Mouse (Mus musculus): ENCODE results near the gene Upp2.

The Upp2 gene

GRCm38 (mm10) chr2:58615766-58616165 lies 48.7 kb downstream of the Upp2 start:
- no peak for DNase-seq (ENCODE audit: low spot score)

GRCm38 (mm10) chr2:58625186-58625585 lies 58.1 kb downstream of the Upp2 start:
- no peak for DNase-seq (ENCODE audit: low spot score)

DNA sequence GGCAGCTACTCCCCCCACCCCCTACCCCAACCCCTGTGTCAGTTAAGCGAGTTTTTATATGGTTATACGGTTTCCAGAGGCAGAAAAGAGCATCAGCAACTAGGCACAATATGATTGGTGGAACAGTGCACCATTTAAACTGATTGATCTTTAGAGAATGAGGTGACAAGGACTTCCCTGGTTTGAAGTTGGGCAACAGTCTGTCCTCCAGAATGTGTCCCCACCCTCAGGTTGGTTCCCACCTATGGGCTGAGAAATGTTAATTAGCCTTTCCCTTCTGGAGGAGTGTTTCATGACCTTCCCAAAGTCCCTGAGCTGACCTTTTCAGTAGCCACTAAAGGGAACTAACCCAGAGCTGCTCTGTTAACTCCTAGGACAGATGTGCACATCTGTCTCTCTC lies 58.6 kb downstream of the Upp2 start:
- no peak for DNase-seq (ENCODE audit: low spot score)

- DNase-seq (ENCODE audit: low spot score), result no peak
These were observed 59.2 kb downstream of the Upp2 start for GRCm38 (mm10) chr2:58626136-58626769.

GRCm38 (mm10) chr2:58627981-58628380 lies 60.9 kb downstream of the Upp2 start:
- DNase-seq (ENCODE audit: low spot score), result no peak

DNA sequence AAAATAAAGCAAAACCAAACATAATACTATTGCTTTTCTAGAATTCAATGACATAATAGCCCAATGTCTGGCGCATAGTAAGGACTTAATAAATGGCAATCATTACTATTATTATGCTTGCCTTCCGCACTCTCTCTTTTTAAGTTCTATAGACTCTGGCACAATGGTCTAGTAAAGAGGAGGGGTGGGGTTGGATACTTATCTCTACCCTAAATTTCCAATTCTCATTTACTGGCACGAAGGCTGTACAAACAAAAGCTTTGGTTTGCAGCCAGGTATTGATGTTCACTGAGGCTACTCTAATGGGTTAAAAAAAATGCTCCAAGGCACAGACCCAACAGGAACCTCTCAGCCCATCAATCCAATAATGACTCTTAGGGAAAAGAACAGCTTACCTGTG lies 61.9 kb downstream of the Upp2 start:
- DNase-seq (ENCODE audit: low spot score), result no peak

- no peak for DNase-seq (ENCODE audit: low spot score)
These were observed 62.3 kb downstream of the Upp2 start for GRCm38 (mm10) chr2:58629440-58629839.

DNA sequence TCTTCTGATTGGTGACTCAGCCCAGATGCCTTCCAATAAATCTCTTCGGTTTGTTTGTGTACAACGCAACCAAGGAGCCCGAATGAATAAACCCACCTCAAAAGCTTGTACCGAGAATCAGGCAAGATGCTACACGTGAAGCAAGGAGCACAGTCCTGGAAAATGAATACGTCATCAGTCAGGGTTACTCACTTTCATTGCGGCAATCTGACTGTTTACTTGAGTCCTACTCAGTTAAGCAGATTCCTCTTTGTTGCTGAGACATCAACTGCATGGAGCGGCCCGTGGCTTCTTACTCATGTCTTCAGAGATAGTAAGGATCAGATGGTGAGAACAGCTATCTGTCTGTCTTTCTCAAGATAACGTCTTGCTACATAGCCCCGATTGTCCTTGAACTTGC lies 66.7 kb downstream of the Upp2 start:
- DNase-seq (ENCODE audit: low spot score), result no peak

GRCm38 (mm10) chr2:58641761-58642555 lies 74.9 kb downstream of the Upp2 start:
- no peak for DNase-seq (ENCODE audit: low spot score)

DNA sequence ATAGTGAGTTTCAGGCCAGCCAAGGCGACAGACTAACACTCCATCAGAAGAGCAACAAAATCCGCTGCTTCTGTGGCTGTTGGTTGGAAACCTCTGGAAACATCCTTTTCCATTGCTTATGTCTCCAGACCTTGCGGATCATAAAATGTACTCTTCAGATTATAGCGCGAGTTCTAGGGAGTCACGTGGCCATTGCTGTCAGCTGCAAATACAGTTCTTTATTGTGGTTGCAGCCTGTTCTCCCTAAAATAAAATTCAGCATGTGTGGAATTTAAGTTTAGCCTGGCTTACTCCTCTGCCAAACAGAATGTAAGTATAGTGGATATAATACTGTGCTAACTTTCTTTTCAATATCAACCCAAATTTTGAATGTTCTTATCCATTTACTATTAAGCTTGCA lies 78.6 kb downstream of the Upp2 start:
- DNase-seq (ENCODE audit: low spot score), result no peak

DNA sequence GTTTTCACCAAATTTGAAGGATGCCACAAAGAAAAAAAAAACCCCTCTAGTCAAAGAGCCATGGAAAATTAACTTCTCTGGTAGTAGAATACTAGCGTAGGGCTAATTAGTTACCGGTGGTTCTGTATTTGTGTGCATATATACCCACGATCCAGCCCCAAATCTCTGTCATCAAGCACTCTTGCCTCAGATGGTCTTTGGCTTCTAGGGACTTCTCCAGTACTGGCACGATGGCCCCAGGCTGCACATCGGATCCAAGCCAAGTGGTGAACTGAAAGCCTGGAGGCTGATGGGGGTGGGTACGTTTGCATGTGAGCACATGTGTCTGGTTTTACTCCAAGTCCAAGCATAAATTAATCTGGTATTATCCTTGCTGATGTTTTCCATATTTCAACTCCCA lies 88.1 kb downstream of the Upp2 start:
- no peak for DNase-seq (ENCODE audit: low spot score)

DNA sequence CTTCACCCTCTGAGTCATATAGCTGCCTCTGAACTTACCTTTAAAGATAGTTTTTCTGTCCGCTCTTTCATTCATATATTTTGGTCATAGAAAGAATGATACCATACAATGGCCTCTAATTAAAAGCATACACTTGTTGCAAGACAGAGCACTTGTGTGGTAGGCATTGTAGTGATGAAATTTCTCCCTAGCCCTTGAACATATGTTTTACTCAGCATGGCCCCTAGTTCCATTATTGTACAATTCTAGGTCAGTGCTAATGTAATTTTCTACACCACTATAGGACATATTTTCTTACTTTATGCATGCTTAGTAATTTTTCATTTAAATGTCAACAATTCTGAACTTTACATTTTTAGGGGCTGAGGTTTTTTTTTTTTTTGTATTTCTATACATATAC lies 89.9 kb downstream of the Upp2 start:
- no peak for DNase-seq (ENCODE audit: low spot score)

GRCm38 (mm10) chr2:58657855-58658254 lies 90.8 kb downstream of the Upp2 start:
- no peak for DNase-seq (ENCODE audit: low spot score)

DNA sequence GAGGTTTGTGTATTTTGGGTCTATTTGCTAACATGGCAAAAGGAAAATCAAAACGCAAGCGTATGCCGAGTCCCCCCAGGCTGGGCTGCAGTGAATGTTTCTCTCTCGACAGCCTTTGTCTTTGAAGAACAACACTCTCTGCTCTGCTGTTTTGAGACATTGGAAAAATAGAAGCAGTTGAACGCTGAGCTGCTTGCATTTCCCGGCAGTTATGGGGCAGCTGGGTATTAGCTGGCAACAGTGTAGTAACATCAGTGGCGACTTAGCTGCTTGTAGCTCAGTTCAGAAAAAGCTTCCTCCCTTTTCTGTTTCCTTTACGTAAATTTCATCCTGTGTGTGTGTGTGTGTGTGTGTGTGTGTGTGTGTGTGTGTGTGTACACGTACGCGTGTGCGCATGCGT lies 93.5 kb downstream of the Upp2 start:
- no peak for DNase-seq (ENCODE audit: low spot score)

GRCm38 (mm10) chr2:58661116-58661515 lies 94.0 kb downstream of the Upp2 start:
- no peak for DNase-seq (ENCODE audit: low spot score)

GRCm38 (mm10) chr2:58662661-58663060 lies 95.6 kb downstream of the Upp2 start:
- DNase-seq (ENCODE audit: low spot score), result no peak

DNA sequence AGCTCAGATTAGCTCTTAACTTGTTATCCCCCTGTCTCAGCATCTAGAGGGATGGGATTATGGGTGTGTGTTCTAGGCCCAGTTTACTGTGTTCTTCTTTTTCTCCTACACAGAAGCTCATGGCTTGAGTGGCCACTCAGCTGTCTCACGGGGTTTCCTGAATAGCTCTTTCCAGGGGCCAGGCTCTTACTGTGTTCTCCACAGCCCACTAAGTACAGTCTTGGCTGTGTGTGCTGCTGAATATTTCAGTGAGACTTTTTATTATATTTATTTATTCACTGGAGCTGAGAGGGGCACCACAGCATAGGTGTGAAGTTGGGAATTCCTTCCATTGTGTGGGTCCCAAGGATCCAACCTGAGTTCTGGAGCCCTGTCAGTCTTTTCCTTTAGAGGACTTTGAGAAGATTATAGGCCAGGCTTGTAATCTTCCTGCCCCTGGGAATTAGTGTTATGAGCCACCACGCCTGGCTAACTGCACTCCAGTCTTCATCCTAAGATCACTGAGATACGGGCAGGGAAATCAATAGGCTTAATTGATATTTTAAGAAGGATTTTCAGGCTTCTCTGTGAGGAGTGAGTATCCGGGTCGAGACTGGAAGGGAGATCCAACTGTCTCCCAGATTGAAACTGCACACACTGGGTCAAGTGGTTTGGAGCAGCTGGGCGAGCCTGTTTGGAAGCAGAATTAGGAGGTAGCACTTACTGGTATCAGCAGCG lies 96.5 kb downstream of the Upp2 start:
- DNase-seq (ENCODE audit: low spot score), result no peak

GRCm38 (mm10) chr2:58665081-58665814 lies 98.2 kb downstream of the Upp2 start:
- peak; percentile 63 for DNase-seq (ENCODE audit: low spot score)

DNA sequence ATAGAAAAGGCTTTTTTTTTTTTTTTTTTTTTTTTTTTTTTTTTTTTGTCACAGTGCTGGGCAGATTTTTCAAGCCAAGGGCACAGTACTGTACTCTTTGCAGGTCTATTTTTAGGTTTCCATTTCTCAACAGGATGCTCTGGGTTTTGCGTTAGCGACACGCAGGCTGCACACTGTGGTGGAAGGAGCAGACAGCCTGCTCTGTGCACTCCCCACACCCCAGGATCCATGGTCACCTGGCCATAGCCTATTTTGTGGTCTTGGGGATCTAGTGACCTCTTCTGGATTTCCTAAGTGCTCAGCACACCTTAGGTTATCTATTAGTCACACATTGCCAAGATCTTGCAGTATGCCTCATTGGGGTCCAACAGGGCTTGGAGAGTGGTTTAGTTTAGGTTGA lies 100.2 kb downstream of the Upp2 start:
- DNase-seq (ENCODE audit: low spot score), result no peak

GRCm38 (mm10) chr2:58667991-58668390 lies 100.9 kb downstream of the Upp2 start:
- DNase-seq (ENCODE audit: low spot score), result peak; percentile 84

DNA sequence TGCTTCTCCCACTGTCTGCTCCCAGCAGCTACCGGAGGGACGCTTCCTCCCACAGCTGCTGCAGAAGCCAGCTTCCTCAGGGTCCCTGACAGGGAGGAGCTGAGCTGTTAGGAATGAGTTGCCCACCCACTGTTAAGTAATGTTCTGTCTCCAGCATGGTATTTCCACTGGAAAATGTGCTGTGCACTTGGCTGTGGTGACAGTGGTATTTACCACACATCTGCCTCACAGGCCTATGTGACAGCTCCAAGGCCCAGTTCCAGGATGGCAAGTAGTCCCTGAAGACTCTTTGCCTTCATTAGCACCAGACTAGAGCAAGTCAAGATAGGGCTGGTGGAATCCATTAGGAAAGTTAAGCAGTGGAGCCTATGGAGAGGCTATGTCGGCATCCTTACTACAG lies 102.0 kb downstream of the Upp2 start:
- DNase-seq (ENCODE audit: low spot score), result no peak

DNA sequence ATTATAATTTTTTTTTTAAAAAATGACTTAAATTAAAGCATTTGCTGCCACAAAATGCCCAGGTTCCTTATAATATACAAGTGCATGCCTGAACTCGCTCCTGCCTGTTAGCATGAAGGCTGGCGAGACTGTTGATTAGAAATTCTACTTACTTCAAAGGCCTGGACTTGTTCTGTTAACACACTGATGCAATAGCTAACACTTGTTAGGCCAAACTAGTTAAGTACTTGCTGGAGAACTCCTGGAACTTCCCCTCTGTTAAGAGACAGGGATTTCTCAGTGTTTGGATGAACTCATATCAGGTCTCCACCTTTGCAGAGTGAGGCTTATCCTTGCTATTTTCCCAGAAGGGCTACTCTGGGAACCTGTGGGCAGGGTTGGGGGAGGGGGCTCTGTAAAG lies 105.4 kb downstream of the Upp2 start:
- no peak for DNase-seq (ENCODE audit: low spot score)

GRCm38 (mm10) chr2:58679968-58680367 lies 112.9 kb downstream of the Upp2 start:
- DNase-seq (ENCODE audit: low spot score), result no peak
